Mouse (Mus musculus) hindbrain, embryonic 14.5 days (tissue): ENCODE measurements around the gene Il4ra. TPM values are rescaled to one million over a fixed set of nuclear protein-coding genes. Genes with fewer than 3 reads are reported as not detected.

ENCODE experiments used
- ATAC-seq: fragments of 200-750 bp; cut with Nextera tagmentation; 2 replicates; pipeline ENCODE4 v1.8.0; 2017; ENCODE audit warnings: moderate number of reproducible peaks, mild to moderate bottlenecking, moderate TSS enrichment, moderate library complexity; ENCODE audit not compliant: low FRiP score
- DNase-seq: peaks from one replicate; pipeline ENCODE4 v3.0.0-alpha.2; 2015; ENCODE audit warnings: low spot score
- H3K27ac ChIP-seq: fragments of 300-500 bp; sonication (generic); 2 replicates; pipeline ENCODE4 v1.5.1; 2014; ENCODE audit warnings: mild to moderate bottlenecking, moderate library complexity
- H3K27me3 ChIP-seq: fragments of 300-500 bp; sonication (generic); 2 replicates; pipeline ENCODE4 v1.6.1; 2014; ENCODE audit warnings: mild to moderate bottlenecking, low read length, mixed read lengths; ENCODE audit not compliant: control insufficient read depth, insufficient read depth
- H3K36me3 ChIP-seq: fragments of 300-500 bp; sonication (generic); replicated peaks from 2 replicates; pipeline ENCODE4 v1.6.1; 2014; ENCODE audit not compliant: control insufficient read depth, insufficient read depth
- H3K4me1 ChIP-seq: fragments of 300-500 bp; sonication (generic); replicated peaks from 2 replicates; pipeline ENCODE4 v1.6.1; 2014; ENCODE audit warnings: antibody characterized with exemption, low read length, mixed read lengths; ENCODE audit not compliant: control insufficient read depth, insufficient read depth
- H3K4me2 ChIP-seq: fragments of 300-500 bp; sonication (generic); replicated peaks from 2 replicates; pipeline ENCODE4 v1.6.1; 2014; ENCODE audit warnings: mild to moderate bottlenecking, moderate library complexity
- H3K4me3 ChIP-seq: fragments of 300-500 bp; sonication (generic); replicated peaks from 2 replicates; pipeline ENCODE4 v1.5.1; 2014; ENCODE audit warnings: mild to moderate bottlenecking, low read length
- H3K9ac ChIP-seq: fragments of 300-500 bp; sonication (generic); 2 replicates; pipeline ENCODE4 v1.6.1; 2014
- H3K9me3 ChIP-seq: fragments of 300-500 bp; sonication (generic); 2 replicates; pipeline ENCODE4 v1.6.1; 2016; ENCODE audit warnings: low read length; ENCODE audit not compliant: control insufficient read depth
- WGBS: fragments of 180-500 bp; shearing (Covaris S2); extraction: QIAGEN DNeasy Blood & Tissue Kit; methylation state at CpG from one replicate; pipeline ENCODE4 v1.1.7; 2014; 5-methylcytosine and 5-hydroxymethylcytosine counted together
- polyA plus RNA-seq: library from polyadenylated mRNA; unstranded; fragments of >200 nt; fragmentation: Nextera tagmentation; extraction: Ambion mirVana; gene quantifications from 2 replicates; pipeline ENCODE4 v1.2.1, GENCODE M21; 2014

Il4ra gene
- polyA plus RNA-seq, 1 experiment from 2014 or later = 3.9 TPM

DNA sequence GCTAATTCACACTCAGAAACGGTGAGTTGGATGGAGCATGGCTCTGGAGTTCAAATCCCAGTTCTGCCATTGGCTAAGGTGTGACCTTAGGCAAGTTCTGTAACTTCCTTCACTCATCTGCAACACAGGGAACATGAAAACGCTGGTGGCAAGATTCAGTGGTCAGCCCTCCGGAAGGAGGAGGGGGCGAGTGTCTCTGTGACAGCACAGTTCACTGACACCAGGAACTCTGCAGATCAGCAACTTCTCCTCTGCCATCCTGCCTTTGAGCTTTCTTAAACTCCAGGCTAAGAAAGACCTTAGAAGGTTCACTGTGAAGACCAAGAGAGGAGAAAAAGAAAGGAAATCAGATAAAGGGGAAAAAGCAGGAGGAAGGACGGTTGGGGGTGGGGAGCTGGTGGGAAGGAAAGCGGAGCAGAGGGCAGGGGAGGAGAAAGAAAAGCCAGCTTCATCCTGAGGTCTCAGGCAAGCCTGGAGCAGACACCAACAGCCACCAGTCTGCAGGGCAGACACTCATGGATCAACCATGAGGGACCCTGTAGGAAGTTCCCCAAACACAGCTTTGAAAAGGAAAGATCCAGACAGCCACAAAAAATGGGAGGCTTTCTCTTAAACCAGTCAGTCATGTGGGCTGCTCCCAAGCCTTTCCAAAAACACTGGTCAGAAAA, 48.8 kb downstream of the Il4ra start:
- Histone ChIP-seq H3K4me2 (no peak overlapping the region), H3K4me1 (no peaks in the 10 kb centered on the region), H3K27me3 (no peaks in the 10 kb centered on the region), H3K9ac (no peak overlapping the region), H3K4me3 (no peak overlapping the region), H3K36me3 (no peaks in the 10 kb centered on the region), H3K27ac (no peak overlapping the region), H3K9me3 (no peaks in the 10 kb centered on the region)
- ATAC-seq = no peak
- WGBS = 57% methylated on average over 6 of the region's 6 CpGs
- no peak for DNase-seq

DNA sequence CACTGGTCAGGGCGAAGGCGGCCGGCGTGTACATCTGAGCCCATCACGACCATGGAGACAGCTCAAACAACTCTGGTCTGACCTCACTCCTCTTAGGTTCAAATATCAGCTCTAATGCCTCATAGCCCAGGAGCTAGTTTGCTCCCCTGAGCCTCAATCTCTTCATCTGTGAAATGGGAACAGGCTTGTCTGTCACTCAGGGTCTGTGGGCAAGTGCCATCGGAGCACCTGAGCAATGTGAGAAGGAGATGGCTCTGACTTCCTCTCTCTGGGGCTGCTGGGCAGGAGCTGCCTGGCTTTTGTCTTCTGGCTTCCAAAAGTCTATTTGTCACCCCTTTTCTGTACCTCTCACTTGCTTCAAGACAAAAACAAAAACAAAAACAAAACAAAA, 49.4 kb downstream of the Il4ra start:
- DNase-seq = no peak
- Histone ChIP-seq H3K4me2 (no peak overlapping the region), H3K9me3 (no peaks in the 10 kb centered on the region), H3K27me3 (no peaks in the 10 kb centered on the region), H3K27ac (no peak overlapping the region), H3K4me1 (no peaks in the 10 kb centered on the region), H3K36me3 (no peaks in the 10 kb centered on the region), H3K4me3 (no peak overlapping the region), H3K9ac (no peak overlapping the region)
- 93% methylated on average over 6 of the region's 6 CpGs for WGBS
- ATAC-seq = no peak

GRCm38 (mm10) chr7:125601821-125602448, 50.0 kb downstream of the Il4ra start:
- Histone ChIP-seq H3K9me3 (no peaks in the 10 kb centered on the region), H3K36me3 (no peaks in the 10 kb centered on the region), H3K4me3 (no peak overlapping the region), H3K27ac (no peak overlapping the region), H3K4me1 (no peaks in the 10 kb centered on the region), H3K9ac (no peak overlapping the region), H3K27me3 (no peaks in the 10 kb centered on the region), H3K4me2 (no peak overlapping the region)
- WGBS = 81% methylated on average over 11 of the region's 11 CpGs
- no peak for ATAC-seq
- no peak for DNase-seq

GRCm38 (mm10) chr7:125603185-125603631, 51.3 kb downstream of the Il4ra start, which contains the start of gene Il21r:
Gene Il21r (plus strand): TSS chr7:125603429.
- Histone ChIP-seq H3K27ac (no peak within 1 kb of the TSS), H3K4me3 (no peak within 1 kb of the TSS), H3K4me2 (no peak within 1 kb of the TSS), H3K9me3 (no peaks in the 10 kb centered on the region), H3K36me3 (no peaks in the 10 kb centered on the region), H3K27me3 (no peaks in the 10 kb centered on the region), H3K4me1 (no peaks in the 10 kb centered on the region), H3K9ac (no peak within 1 kb of the TSS)
- 83% methylated on average over 11 of the region's 11 CpGs for WGBS
- DNase-seq (no peak), ATAC-seq (no peak)

- no peak overlapping the region for H3K9ac ChIP-seq
- H3K4me3 ChIP-seq = no peak overlapping the region
- H3K4me2 ChIP-seq = no peak overlapping the region
- H3K4me1 ChIP-seq = no peaks in the 10 kb centered on the region
- no peaks in the 10 kb centered on the region for H3K36me3 ChIP-seq
- DNase-seq = no peak
- no peak for ATAC-seq
- peaks cover 7% of the 10 kb centered on the region; the same call in 1 of the 2 replicates for H3K9me3 ChIP-seq
- 85% methylated on average over 12 of the region's 12 CpGs for WGBS
- no peaks in the 10 kb centered on the region for H3K27me3 ChIP-seq
- H3K27ac ChIP-seq = no peak overlapping the region
Observed at GRCm38 (mm10) chr7:125604362-125605319, 52.7 kb downstream of the Il4ra start.

GRCm38 (mm10) chr7:125605725-125606139, 53.8 kb downstream of the Il4ra start:
- Histone ChIP-seq H3K4me1 (no peaks in the 10 kb centered on the region), H3K4me2 (no peak overlapping the region), H3K9me3 (peaks cover 8% of the 10 kb centered on the region; the same call in 1 of the 2 replicates), H3K4me3 (no peak overlapping the region), H3K36me3 (no peaks in the 10 kb centered on the region), H3K27ac (no peak overlapping the region), H3K9ac (no peak overlapping the region), H3K27me3 (no peaks in the 10 kb centered on the region)
- DNase-seq = no peak
- WGBS = 76% methylated on average over 4 of the region's 4 CpGs
- no peak for ATAC-seq

- Histone ChIP-seq H3K4me1 (no peaks in the 10 kb centered on the region), H3K4me2 (no peak overlapping the region), H3K27ac (no peak overlapping the region), H3K36me3 (no peaks in the 10 kb centered on the region), H3K9me3 (peaks cover 8% of the 10 kb centered on the region; the same call in 1 of the 2 replicates), H3K9ac (no peak overlapping the region), H3K27me3 (no peaks in the 10 kb centered on the region), H3K4me3 (no peak overlapping the region)
- WGBS = 63% methylated on average over 2 of the region's 2 CpGs
- no peak for DNase-seq
- no peak for ATAC-seq
Observed at GRCm38 (mm10) chr7:125606265-125607164, 54.6 kb downstream of the Il4ra start.

- no peaks in the 10 kb centered on the region for H3K27me3 ChIP-seq
- 70% methylated on average over 6 of the region's 6 CpGs for WGBS
- DNase-seq (no peak), ATAC-seq (no peak)
- no peak overlapping the region for H3K27ac ChIP-seq
- peaks cover 8% of the 10 kb centered on the region; the same call in 1 of the 2 replicates for H3K9me3 ChIP-seq
- no peak overlapping the region for H3K4me2 ChIP-seq
- no peak overlapping the region for H3K9ac ChIP-seq
- H3K36me3 ChIP-seq = no peaks in the 10 kb centered on the region
- no peak overlapping the region for H3K4me3 ChIP-seq
- no peaks in the 10 kb centered on the region for H3K4me1 ChIP-seq
Observed at GRCm38 (mm10) chr7:125607384-125608182, 55.7 kb downstream of the Il4ra start.
